Mouse (Mus musculus) cerebellum, adult (tissue): ENCODE results near the gene Rab12.
"Not testable (repeated sequence)": the region's sequence is repeated elsewhere in the genome, so short reads cannot be mapped to it uniquely, and the experiment has no call there.

ENCODE experiments used
- ATAC-seq: cut with Nextera tagmentation; 2 replicates; pipeline ENCODE4 v1.9.2; 2017; ENCODE audit warnings: mild to moderate bottlenecking, moderate library complexity, mixed read lengths; ENCODE audit not compliant: insufficient number of reproducible peaks, low FRiP score, low TSS enrichment

Rab12 gene

GRCm38 (mm10) chr17:66519554-66520553 is at the start of gene Rab12:
Gene Rab12 (minus strand): TSS chr17:66519729.
- peak; percentile 91 for ATAC-seq

DNA sequence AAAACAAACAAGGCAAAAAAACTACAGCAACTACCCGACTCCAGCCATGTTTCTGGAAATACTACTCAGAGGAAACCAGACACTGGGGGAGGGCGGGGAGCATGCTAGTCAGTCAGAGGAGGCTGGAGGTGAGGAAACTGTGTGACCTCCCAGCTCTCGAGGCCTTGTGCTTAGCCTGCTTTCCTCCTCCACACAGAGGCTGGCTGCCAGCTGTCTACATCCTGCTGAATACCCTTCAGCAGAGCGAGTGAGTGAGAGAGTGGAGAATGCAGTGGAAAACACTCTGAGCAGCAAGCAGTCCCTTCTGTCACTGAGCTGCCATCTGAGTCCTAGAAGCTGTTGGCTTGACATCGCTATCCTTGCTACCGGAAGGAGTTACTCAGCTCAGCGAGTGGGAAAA is 44.7 kb upstream of the Rab12 start:
- ATAC-seq: no peak

GRCm38 (mm10) chr17:66563551-66563950 is 44.0 kb upstream of the Rab12 start:
- no peak for ATAC-seq

GRCm38 (mm10) chr17:66561380-66561779 is 41.9 kb upstream of the Rab12 start:
- no peak for ATAC-seq

DNA sequence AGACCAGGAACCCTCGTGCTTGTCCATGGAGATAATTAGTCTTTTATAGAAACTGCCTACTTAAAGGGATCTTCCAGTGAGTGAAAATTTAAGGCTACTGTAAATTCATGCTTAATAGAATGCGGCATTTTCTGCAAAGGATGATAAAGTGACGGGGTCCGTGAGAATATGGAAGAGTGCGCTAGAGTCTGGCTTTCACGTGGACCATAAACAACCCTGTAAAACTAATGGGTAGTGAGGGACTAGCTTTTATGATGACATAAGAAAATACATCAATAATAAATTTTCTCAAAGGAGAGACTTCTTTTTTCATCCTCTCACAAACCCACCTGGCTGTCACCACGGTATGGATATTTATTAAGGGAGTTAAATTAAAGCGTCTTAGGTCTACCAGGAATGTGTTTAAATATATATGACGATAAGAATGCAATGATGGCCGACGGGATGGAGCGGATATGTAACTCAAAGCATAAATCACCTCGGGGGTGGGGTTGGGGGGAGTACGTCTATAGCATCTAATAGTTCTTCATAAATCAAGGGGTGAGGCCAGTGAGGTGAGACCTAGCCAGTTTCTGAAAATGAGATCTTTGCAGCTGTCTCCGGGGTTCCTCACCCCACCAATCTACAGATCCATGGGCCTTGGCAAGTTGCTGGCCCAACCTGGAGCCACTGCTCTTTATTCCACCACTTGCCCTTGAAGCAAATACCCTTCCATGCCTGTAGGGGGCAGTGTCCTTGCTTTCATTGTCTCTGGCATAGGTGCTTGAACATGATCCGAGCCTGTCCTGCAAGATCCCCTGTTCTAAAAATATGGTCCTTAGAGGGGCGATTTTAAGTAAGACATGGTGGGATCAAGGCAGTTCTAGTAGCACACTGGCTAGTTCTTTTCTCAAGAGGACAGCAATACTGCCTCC is 39.1 kb upstream of the Rab12 start:
- no peak for ATAC-seq

DNA sequence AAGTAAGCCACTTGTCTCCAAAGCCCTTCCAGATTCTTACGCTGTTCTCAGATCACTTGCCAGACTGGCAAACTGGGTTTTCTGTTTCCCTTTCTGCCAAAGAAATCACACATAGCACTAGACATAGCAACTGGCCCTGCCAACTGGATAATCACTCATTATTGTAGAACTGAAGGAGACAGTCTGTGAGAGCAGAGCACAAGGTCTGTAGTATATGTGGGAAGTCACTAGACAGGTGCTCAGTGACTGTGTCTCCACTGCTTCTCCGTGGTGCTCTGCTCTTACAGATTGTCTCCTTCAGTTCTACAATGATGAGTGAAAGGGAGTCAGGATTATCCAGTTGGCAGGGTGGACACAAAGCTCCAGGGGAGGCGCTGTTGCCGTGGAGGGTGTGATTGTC is 33.2 kb upstream of the Rab12 start:
- ATAC-seq: no peak

- ATAC-seq: no peak
These were observed 31.0 kb upstream of the Rab12 start for GRCm38 (mm10) chr17:66550486-66550885.

DNA sequence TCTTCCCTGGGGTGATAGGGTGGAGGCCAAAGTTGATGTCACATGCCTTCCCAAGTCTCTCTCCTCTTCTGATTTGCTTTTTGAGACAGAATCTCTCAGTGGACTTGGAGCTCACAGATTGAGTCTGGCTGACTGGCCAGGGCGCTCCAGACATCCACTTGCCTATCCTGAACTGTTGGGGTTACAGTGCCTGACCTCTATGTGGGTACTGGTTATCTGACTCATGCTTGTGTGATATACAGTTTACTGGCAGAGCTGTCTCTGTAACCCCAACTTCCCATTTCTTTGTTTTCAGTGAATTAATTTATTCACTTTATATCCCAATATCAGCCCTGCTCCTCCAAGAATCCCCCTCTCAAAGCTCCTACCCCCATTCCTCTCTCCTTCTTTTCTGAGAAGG is 12.8 kb upstream of the Rab12 start:
- ATAC-seq: no peak

GRCm38 (mm10) chr17:66523396-66523795 is 3.9 kb upstream of the Rab12 start:
- ATAC-seq: no peak

DNA sequence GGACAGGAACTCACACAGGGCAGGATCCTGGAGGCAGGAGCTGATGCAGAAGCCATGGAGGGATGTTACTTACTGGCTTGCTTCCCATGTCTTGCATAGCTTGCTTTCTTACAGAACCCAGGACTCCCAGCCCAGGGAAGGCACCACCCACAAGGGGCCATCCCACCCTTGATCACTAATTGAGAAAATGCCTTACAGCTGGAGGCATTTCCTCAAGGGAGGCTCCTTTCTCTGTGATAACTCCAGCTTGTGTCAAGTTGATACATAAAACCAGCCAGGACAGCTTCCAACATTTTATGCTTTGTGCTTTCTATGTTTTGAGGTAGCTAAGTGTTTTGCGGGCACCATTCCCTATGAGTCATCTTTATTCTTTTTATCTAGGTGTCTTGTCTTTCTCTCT is 3.1 kb upstream of the Rab12 start:
- not testable (repeated sequence) for ATAC-seq

GRCm38 (mm10) chr17:66518877-66519553 is 514 bp downstream of the Rab12 start:
- peak; percentile 57; the same call in 1 of the 2 replicates for ATAC-seq

- ATAC-seq: no peak
These were observed 2.6 kb downstream of the Rab12 start for GRCm38 (mm10) chr17:66516953-66517352.

- no peak for ATAC-seq
These were observed 5.1 kb downstream of the Rab12 start for GRCm38 (mm10) chr17:66514288-66514995.

GRCm38 (mm10) chr17:66512202-66512956 is 7.2 kb downstream of the Rab12 start:
- ATAC-seq: no peak

DNA sequence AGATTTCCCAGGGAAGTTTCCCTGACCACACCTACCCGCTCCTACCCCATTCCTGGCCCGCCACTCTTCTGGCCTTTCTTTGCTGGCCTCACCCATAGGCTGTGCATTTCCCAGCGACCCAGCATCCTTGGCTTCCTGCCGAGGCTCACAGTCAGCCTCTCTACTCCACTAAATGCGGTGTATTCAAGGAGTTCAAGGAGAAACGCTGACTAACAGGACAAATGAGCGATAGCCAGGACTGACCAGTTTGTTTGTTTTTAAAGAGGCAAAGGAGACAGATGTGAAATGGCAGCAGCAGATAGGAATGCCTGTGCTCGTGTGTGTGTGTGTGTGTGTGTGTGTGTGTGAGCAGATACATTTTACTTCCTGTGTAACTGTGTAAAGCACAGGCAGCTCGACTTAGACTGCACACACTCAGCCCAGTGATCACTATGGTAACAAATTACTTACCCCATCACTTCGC is 9.3 kb downstream of the Rab12 start:
- ATAC-seq: no peak

DNA sequence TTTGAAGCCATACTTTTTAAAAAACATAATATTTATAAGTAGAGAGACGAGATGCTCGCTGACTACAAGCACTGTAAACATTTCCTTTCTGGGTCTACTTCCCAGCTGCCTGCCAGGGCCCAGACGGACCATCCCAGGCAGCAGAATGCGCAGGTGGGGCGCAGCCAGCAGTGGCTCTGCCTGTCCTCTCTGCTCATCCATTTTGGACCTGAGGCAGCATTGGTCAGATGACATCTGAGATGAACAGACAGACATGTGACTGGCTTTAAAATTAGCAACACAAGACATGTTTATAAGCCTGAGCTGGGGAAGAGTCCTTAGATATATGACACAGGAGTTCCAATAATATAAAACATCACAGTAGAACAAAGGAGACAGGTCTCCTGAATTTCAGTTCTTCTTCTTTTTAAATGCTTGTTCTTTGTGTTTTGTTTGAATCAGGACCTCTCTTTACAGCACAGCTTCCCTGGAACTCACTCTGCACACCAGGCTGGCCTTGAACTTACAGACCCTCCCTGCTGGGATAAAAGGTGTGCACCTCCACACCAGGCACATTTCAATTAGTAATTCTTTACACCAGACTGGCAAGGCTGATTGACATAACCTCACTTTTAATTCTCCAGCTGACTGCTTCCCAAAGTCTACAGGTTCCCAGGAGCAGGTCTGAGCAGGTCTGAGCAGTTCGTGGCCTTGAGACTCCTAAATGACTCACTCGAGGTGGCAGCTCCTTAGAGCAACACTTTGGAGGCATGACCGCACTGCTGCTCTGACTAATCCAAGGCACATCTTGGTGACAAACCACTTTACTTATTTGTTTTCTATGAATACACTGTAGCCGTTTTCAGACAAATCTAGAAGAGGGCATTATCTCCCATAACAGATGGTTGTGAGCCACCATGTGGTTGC is 12.2 kb downstream of the Rab12 start:
- no peak for ATAC-seq

DNA sequence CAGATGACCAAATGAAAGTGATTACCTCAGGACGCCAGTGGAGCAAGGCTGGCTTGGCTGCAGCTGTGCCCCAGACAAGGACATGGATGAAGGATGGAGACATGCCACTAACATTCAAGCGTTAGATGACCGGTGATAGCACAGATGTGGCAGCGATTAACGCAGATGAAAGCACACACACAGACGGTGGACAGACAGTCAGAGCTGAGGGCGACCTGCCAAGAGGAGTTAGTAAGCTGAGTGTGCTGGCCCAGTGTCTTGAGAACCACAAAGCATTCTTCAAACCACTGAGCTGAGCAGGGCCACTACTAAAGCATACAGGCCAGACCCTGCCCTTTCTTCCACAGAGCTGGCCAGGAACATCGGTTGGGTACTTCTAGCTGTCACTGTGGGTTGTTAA is 14.6 kb downstream of the Rab12 start:
- no peak for ATAC-seq

GRCm38 (mm10) chr17:66504248-66504647 is 15.3 kb downstream of the Rab12 start:
- no peak for ATAC-seq
